Mouse (Mus musculus): Measurements from ENCODE around the gene Elmo1. TPM values are rescaled to one million over a fixed set of nuclear protein-coding genes. Genes with fewer than 3 reads are reported as not detected.

The Elmo1 gene
- total and polyA plus RNA-seq, 2 experiments from 2014 or later = 6.5 to 17.9 TPM

- Histone ChIP-seq H3K4me2 (ENCODE audit: low read depth, low read length) (no peak overlapping the region), H3K4me1 (ENCODE audit: control insufficient read depth, insufficient read depth) (no peaks in the 10 kb centered on the region), H3K9me3 (replicated peaks; ENCODE audit: control insufficient read depth, low read length) (no peaks in the 10 kb centered on the region), H3K9ac (replicated peaks; ENCODE audit: low read depth, low read length) (no peak overlapping the region), H3K27ac (ENCODE audit: low read depth) (no peak overlapping the region), H3K27me3 (ENCODE audit: control insufficient read depth, insufficient read depth, low read length) (no peaks in the 10 kb centered on the region), H3K36me3 (replicated peaks; ENCODE audit: control insufficient read depth, insufficient read depth, low read length) (no peaks in the 10 kb centered on the region), H3K4me3 (ENCODE audit: low read depth, low read length) (no peak overlapping the region)
- DNase-seq (ENCODE audit: low spot score) = no peak
- ATAC-seq (ENCODE audit: insufficient read depth, low read depth) = no peak
- 79% methylated on average over 1 of the region's 1 CpGs for WGBS
- TF ChIP-seq CTCF (IDR thresholded peaks at IDR 0.05; ENCODE audit: low read depth) = no peak
- TF ChIP-seq EP300 (IDR thresholded peaks at IDR 0.05; ENCODE audit: low read depth) = no peak
Observed at GRCm38 (mm10) chr13:20523671-20524070, 433.3 kb downstream of the Elmo1 start.

- WGBS = 77% methylated on average over 4 of the region's 4 CpGs
- no peak for DNase-seq (ENCODE audit: low spot score)
- Histone ChIP-seq H3K9me3 (replicated peaks; ENCODE audit: control insufficient read depth, low read length) (no peaks in the 10 kb centered on the region), H3K27me3 (ENCODE audit: control insufficient read depth, insufficient read depth, low read length) (no peaks in the 10 kb centered on the region), H3K9ac (replicated peaks; ENCODE audit: low read depth, low read length) (no peak overlapping the region), H3K4me3 (ENCODE audit: low read depth, low read length) (no peak overlapping the region), H3K36me3 (replicated peaks; ENCODE audit: control insufficient read depth, insufficient read depth, low read length) (no peaks in the 10 kb centered on the region), H3K27ac (ENCODE audit: low read depth) (no peak overlapping the region), H3K4me1 (ENCODE audit: control insufficient read depth, insufficient read depth) (no peaks in the 10 kb centered on the region), H3K4me2 (ENCODE audit: low read depth, low read length) (no peak overlapping the region)
- no peak for ATAC-seq (ENCODE audit: insufficient read depth, low read depth)
- no peak for TF ChIP-seq CTCF (IDR thresholded peaks at IDR 0.05; ENCODE audit: low read depth)
- TF ChIP-seq EP300 (IDR thresholded peaks at IDR 0.05; ENCODE audit: low read depth) = no peak
Observed at GRCm38 (mm10) chr13:20525844-20526243, 435.4 kb downstream of the Elmo1 start.

GRCm38 (mm10) chr13:20537053-20537452, 446.7 kb downstream of the Elmo1 start:
- ATAC-seq (ENCODE audit: insufficient read depth, low read depth) = no peak
- H3K27me3 ChIP-seq (ENCODE audit: control insufficient read depth, insufficient read depth, low read length) = no peaks in the 10 kb centered on the region
- no peaks in the 10 kb centered on the region for H3K36me3 ChIP-seq (replicated peaks; ENCODE audit: control insufficient read depth, insufficient read depth, low read length)
- WGBS = 86% methylated on average over 1 of the region's 1 CpGs
- H3K4me3 ChIP-seq (ENCODE audit: low read depth, low read length) = no peak overlapping the region
- no peak for DNase-seq (ENCODE audit: low spot score)
- no peak overlapping the region for H3K27ac ChIP-seq (ENCODE audit: low read depth)
- H3K9me3 ChIP-seq (replicated peaks; ENCODE audit: control insufficient read depth, low read length) = no peaks in the 10 kb centered on the region
- no peak for TF ChIP-seq EP300 (IDR thresholded peaks at IDR 0.05; ENCODE audit: low read depth)
- no peak for TF ChIP-seq CTCF (IDR thresholded peaks at IDR 0.05; ENCODE audit: low read depth)
- H3K4me2 ChIP-seq (ENCODE audit: low read depth, low read length) = no peak overlapping the region
- H3K4me1 ChIP-seq (ENCODE audit: control insufficient read depth, insufficient read depth) = no peaks in the 10 kb centered on the region
- H3K9ac ChIP-seq (replicated peaks; ENCODE audit: low read depth, low read length) = no peak overlapping the region

DNA sequence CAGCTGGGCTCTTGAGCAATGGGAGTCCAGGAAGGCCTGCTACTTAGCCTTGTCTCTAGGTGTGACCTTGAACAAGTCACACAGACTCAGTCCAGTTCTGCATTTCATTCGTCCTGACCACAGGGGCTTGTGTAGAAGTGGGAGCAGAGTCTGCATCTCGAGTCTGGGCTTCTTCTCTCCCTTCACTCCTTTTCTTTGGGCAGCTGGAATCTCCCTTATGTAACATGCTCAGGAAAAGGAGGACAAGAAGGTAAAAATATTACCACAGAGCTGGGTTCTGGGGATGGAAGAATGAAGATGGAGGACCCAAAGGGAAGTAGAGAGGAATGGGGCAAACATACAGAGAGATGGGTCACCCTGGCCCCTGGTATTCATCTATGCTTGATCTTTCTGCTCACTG, 447.1 kb downstream of the Elmo1 start:
- H3K27ac ChIP-seq (ENCODE audit: low read depth) = no peak overlapping the region
- H3K4me1 ChIP-seq (ENCODE audit: control insufficient read depth, insufficient read depth) = no peaks in the 10 kb centered on the region
- H3K4me2 ChIP-seq (ENCODE audit: low read depth, low read length) = no peak overlapping the region
- no peaks in the 10 kb centered on the region for H3K9me3 ChIP-seq (replicated peaks; ENCODE audit: control insufficient read depth, low read length)
- H3K27me3 ChIP-seq (ENCODE audit: control insufficient read depth, insufficient read depth, low read length) = no peaks in the 10 kb centered on the region
- no peak overlapping the region for H3K4me3 ChIP-seq (ENCODE audit: low read depth, low read length)
- no peaks in the 10 kb centered on the region for H3K36me3 ChIP-seq (replicated peaks; ENCODE audit: control insufficient read depth, insufficient read depth, low read length)
- DNase-seq (ENCODE audit: low spot score) = no peak
- no peak overlapping the region for H3K9ac ChIP-seq (replicated peaks; ENCODE audit: low read depth, low read length)
- WGBS = 63% methylated on average over 2 of the region's 2 CpGs
- no peak for ATAC-seq (ENCODE audit: insufficient read depth, low read depth)
- TF ChIP-seq CTCF (IDR thresholded peaks at IDR 0.05; ENCODE audit: low read depth) = no peak
- TF ChIP-seq EP300 (IDR thresholded peaks at IDR 0.05; ENCODE audit: low read depth) = no peak

GRCm38 (mm10) chr13:20538216-20539070, 448.0 kb downstream of the Elmo1 start:
- 45% methylated on average over 12 of the region's 12 CpGs for WGBS
- Histone ChIP-seq H3K36me3 (replicated peaks; ENCODE audit: control insufficient read depth, insufficient read depth, low read length) (no peaks in the 10 kb centered on the region), H3K4me3 (ENCODE audit: low read depth, low read length) (no peak overlapping the region), H3K27me3 (ENCODE audit: control insufficient read depth, insufficient read depth, low read length) (no peaks in the 10 kb centered on the region), H3K4me1 (ENCODE audit: control insufficient read depth, insufficient read depth) (no peaks in the 10 kb centered on the region), H3K9me3 (replicated peaks; ENCODE audit: control insufficient read depth, low read length) (no peaks in the 10 kb centered on the region), H3K27ac (ENCODE audit: low read depth) (no peak overlapping the region), H3K4me2 (ENCODE audit: low read depth, low read length) (no peak overlapping the region), H3K9ac (replicated peaks; ENCODE audit: low read depth, low read length) (no peak overlapping the region)
- no peak for ATAC-seq (ENCODE audit: insufficient read depth, low read depth)
- DNase-seq (ENCODE audit: low spot score) = no peak
- TF ChIP-seq EP300 (IDR thresholded peaks at IDR 0.05; ENCODE audit: low read depth) (no peak), CTCF (IDR thresholded peaks at IDR 0.05; ENCODE audit: low read depth) (no peak)

DNA sequence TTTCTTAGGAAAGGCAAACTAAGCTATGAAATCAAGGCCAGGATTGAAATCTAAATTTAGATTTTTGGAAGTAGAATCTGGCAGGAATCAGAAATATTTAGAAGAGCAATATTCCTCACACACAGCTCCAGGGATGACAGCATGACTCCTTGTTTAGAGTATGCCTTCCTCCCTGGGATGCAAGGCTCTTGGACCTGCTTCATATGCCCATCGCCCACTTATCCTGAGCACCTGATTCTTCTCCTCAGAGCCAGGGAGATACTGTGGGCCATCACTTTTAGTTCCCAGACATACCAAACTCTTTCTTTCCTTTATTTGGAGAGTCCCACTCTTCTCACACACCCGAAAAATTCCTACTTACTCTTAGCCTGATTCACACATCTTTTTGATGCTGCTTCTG, 449.2 kb downstream of the Elmo1 start:
- no peaks in the 10 kb centered on the region for H3K27me3 ChIP-seq (ENCODE audit: control insufficient read depth, insufficient read depth, low read length)
- no peaks in the 10 kb centered on the region for H3K9me3 ChIP-seq (replicated peaks; ENCODE audit: control insufficient read depth, low read length)
- no peak for ATAC-seq (ENCODE audit: insufficient read depth, low read depth)
- H3K9ac ChIP-seq (replicated peaks; ENCODE audit: low read depth, low read length) = no peak overlapping the region
- H3K36me3 ChIP-seq (replicated peaks; ENCODE audit: control insufficient read depth, insufficient read depth, low read length) = no peaks in the 10 kb centered on the region
- H3K4me3 ChIP-seq (ENCODE audit: low read depth, low read length) = no peak overlapping the region
- no peaks in the 10 kb centered on the region for H3K4me1 ChIP-seq (ENCODE audit: control insufficient read depth, insufficient read depth)
- 87% methylated on average over 2 of the region's 2 CpGs for WGBS
- H3K27ac ChIP-seq (ENCODE audit: low read depth) = no peak overlapping the region
- TF ChIP-seq CTCF (IDR thresholded peaks at IDR 0.05; ENCODE audit: low read depth) (no peak), EP300 (IDR thresholded peaks at IDR 0.05; ENCODE audit: low read depth) (no peak)
- DNase-seq (ENCODE audit: low spot score) = no peak
- H3K4me2 ChIP-seq (ENCODE audit: low read depth, low read length) = no peak overlapping the region
